Mouse (Mus musculus) liver, adult 2 months (tissue): ENCODE data around the gene Mmp9.
A peak's percentile ranks its signal among the peaks of the same experiment; 100 is the strongest.

Experiments
- CTCF ChIP-seq: fragments of 200-500 bp; IDR thresholded peaks from 2 replicates; pipeline ENCODE4 v1.5.1; 2011; ENCODE audit warnings: low read depth, low read length, control low read depth
- POLR2A ChIP-seq: fragments of 200-500 bp; IDR thresholded peaks from 2 replicates; pipeline ENCODE4 v1.6.1; 2011; ENCODE audit warnings: low read length, control low read depth; ENCODE audit not compliant: insufficient read depth; ENCODE audit errors: extremely low read depth

DNA sequence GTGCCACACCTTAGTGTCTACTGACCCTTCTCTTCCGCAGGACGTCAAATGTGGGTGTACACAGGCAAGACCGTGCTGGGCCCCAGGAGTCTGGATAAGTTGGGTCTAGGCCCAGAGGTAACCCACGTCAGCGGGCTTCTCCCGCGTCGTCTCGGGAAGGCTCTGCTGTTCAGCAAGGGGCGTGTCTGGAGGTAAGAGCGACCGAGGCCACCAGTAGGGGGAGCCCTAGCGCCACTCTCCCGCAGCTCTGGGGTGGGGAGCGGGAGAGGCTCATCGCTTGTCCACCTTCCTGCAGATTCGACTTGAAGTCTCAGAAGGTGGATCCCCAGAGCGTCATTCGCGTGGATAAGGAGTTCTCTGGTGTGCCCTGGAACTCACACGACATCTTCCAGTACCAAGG, 12.6 kb downstream of the Mmp9 start:
- TF ChIP-seq POLR2A (no peak), CTCF (peak; percentile 94)
